Mouse (Mus musculus): ENCODE measurements around the gene Dennd2d. TPM values are rescaled to one million over a fixed set of nuclear protein-coding genes. Genes with fewer than 3 reads are reported as not detected.
A peak's percentile ranks its signal among the peaks of the same experiment; 100 is the strongest.

Dennd2d gene
- 0.09 and 0.34 TPM in 2 replicates for polyA plus RNA-seq (2015; fragmentation: Nextera tagmentation; extraction: Ambion mirVana)

DNA sequence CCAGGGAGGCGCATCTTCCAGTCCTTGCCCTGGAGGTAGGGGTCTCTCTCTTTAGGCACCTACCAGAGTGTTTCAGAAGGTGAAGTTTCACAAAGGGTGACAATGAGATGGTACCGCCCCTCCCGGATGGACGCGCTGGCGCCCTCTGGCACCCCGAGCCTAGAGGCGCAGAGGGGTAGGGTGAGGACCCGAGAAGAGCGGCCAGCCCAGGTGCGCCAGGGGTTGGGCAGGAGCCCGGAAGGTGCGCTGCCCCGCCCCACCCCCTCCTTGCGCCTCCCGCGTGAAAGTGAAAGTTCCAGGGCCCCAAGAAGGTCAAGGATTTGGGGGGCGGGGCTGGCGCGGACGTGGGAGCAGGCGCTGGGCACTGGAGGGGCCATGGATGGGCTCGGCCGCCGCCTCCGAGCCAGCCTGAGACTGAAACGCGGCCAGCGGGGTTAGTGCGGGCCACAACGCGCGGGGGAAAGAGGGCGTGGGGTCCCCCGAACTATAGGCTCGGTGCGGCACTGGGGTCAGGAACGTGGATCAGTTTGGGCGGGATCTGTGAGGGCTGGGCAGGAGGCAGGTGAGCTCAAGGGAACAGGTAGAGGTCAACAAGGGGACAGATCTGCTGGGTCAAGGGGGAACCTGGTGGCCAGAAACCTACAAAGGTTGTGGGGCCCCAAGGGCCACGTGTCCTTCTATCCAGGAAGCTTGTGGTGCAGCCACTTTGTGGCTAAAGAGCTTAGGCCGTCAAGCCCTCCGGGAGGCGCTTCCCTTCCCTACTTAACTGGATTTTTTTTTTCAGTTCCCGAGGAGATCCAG, at the start of gene Dennd2d:
TSS of gene Dennd2d (plus strand) at position 125 of the 801 bp plus-strand sequence.
- WGBS: 2% methylated on average over 44 of the region's 44 CpGs
- Histone ChIP-seq H3K27ac (replicated peaks) (no peak within 1 kb of the TSS), H3K9me3 (no peaks in the 10 kb centered on the region), H3K4me2 (replicated peaks) (peak within 1 kb of the TSS; percentile 97), H3K4me1 (peaks cover 10% of the 10 kb centered on the region), H3K9ac (replicated peaks) (peak within 1 kb of the TSS; percentile 52), H3K27me3 (no peaks in the 10 kb centered on the region), H3K36me3 (no peaks in the 10 kb centered on the region), H3K4me3 (peak within 1 kb of the TSS; percentile 53)
- peak; percentile 68 for ATAC-seq (replicated peaks)

DNA sequence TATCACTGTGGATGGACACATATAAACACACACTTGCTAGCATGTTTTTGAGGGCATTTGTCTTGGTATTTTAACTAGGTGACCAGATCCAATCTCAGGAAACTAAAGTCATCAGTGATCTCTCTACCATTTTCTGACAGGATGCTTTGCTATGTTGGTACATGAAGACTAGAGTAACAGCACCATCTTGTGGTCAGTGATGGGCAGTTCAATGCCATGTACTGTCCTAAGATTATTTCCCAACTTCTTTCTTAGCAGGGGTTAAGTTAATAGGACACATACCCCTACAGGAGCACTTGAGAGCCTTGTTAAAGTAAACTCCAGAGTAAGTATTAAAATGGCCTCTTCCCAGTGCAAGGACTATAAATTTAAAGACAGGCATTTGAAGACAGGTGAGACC, 33.6 kb upstream of the Dennd2d start:
- no peaks in the 10 kb centered on the region for H3K4me1 ChIP-seq
- no peak overlapping the region for H3K4me3 ChIP-seq
- H3K9ac ChIP-seq (replicated peaks): no peak overlapping the region
- no peaks in the 10 kb centered on the region for H3K36me3 ChIP-seq
- no peaks in the 10 kb centered on the region for H3K9me3 ChIP-seq
- no peaks in the 10 kb centered on the region for H3K27me3 ChIP-seq
- ATAC-seq (replicated peaks): peak; percentile 86
- H3K27ac ChIP-seq (replicated peaks): no peak overlapping the region
- H3K4me2 ChIP-seq (replicated peaks): no peak overlapping the region

DNA sequence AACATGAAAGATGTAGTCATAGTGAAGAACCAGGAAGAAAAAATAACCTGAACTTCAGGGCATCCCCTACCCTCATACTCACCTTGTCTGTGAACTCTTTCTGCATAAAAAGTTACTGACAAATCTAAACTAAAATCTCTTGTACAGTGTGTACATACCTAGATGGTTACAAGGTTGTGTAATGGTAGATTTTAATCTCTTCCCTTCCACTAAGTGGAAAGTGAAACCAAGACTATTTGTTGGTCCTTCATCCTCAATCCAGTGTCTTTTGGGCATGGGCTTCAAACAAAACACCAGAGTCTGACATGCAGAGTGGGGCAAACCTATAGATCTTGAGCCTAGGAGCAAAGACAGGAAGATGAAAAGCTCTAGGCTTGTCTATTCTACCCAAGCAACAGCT, 33.2 kb upstream of the Dennd2d start:
- ATAC-seq (replicated peaks): no peak
- Histone ChIP-seq H3K4me3 (no peak overlapping the region), H3K4me2 (replicated peaks) (no peak overlapping the region), H3K36me3 (no peaks in the 10 kb centered on the region), H3K9ac (replicated peaks) (no peak overlapping the region), H3K27ac (replicated peaks) (no peak overlapping the region), H3K9me3 (no peaks in the 10 kb centered on the region), H3K27me3 (no peaks in the 10 kb centered on the region), H3K4me1 (no peaks in the 10 kb centered on the region)

DNA sequence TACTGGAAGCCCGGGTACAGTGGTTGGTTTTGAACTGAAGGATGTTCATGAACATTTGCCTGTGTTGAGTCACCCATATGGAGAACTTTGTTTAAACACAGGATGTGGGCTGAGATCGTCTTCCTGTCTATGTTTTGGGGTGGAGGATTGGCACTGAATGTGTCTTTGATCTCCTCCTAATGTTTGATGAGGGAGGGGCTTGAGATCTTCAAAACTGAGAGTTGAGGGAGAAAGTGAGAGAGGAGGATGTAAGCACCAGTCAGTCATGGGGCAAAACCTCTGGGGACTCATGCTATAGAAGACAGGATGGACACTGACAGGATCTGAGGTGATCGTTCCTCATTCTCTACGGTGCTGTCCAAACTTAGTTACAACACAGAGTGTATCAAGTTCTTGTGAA, 32.6 kb upstream of the Dennd2d start:
- H3K36me3 ChIP-seq: no peaks in the 10 kb centered on the region
- no peaks in the 10 kb centered on the region for H3K4me1 ChIP-seq
- no peak for ATAC-seq (replicated peaks)
- WGBS: 73% methylated on average over 4 of the region's 4 CpGs
- H3K9ac ChIP-seq (replicated peaks): no peak overlapping the region
- no peak overlapping the region for H3K4me3 ChIP-seq
- H3K9me3 ChIP-seq: no peaks in the 10 kb centered on the region
- H3K4me2 ChIP-seq (replicated peaks): no peak overlapping the region
- no peak overlapping the region for H3K27ac ChIP-seq (replicated peaks)
- no peaks in the 10 kb centered on the region for H3K27me3 ChIP-seq

DNA sequence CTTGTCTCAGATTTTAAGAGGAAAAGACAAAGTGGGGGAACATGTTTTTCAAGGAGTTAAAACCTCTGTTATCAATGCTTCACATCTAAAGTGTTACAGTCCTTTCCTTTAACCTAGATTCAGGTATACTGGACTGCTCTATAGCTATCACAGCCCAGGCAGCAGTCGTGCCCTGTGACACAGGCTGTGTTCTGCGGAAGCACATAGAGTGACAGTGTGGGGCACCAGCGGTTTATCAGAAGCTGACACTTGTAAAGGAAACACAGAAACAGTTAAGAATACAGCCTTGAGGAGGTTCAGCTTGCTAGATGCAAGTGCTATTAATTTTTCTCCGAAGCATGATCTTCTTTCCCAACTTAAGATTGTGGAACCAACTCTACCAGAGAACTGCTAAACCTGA, 29.6 kb upstream of the Dennd2d start:
- H3K36me3 ChIP-seq: no peaks in the 10 kb centered on the region
- no peak overlapping the region for H3K4me3 ChIP-seq
- no peak overlapping the region for H3K9ac ChIP-seq (replicated peaks)
- no peaks in the 10 kb centered on the region for H3K9me3 ChIP-seq
- ATAC-seq (replicated peaks): no peak
- H3K4me2 ChIP-seq (replicated peaks): no peak overlapping the region
- H3K27ac ChIP-seq (replicated peaks): no peak overlapping the region
- 79% methylated on average over 4 of the region's 4 CpGs for WGBS
- H3K4me1 ChIP-seq: no peaks in the 10 kb centered on the region
- H3K27me3 ChIP-seq: no peaks in the 10 kb centered on the region

DNA sequence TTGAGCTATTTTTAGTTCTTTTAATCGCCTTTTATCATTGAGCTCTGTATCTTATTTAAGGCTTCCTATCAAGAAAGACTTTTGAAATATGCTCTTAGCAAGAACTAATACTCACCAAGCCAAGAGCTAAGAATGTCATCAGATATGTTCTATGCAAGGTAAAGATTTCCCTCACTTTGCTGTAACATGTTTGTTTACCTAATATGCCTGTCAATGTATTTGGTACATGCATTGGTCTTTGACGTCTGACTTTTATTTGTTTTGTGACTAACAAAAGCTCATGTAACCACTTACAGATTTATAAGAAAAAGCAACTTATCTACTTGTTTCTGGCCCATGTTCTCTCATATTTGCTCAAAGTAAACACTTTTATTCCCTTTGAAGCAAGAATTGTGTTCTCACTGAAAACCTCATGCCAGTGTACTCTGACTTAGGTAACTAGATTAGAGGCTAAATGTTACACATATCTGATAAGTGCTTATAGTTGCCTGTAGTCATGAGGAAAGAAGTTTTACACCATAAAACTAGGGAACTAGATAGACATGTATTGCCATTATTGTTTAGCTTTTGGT, 24.8 kb upstream of the Dennd2d start:
- H3K9me3 ChIP-seq: no peaks in the 10 kb centered on the region
- H3K36me3 ChIP-seq: no peaks in the 10 kb centered on the region
- 93% methylated on average over 2 of the region's 2 CpGs for WGBS
- H3K4me1 ChIP-seq: no peaks in the 10 kb centered on the region
- H3K4me2 ChIP-seq (replicated peaks): no peak overlapping the region
- no peak overlapping the region for H3K27ac ChIP-seq (replicated peaks)
- no peak overlapping the region for H3K4me3 ChIP-seq
- no peak for ATAC-seq (replicated peaks)
- no peak overlapping the region for H3K9ac ChIP-seq (replicated peaks)
- no peaks in the 10 kb centered on the region for H3K27me3 ChIP-seq

DNA sequence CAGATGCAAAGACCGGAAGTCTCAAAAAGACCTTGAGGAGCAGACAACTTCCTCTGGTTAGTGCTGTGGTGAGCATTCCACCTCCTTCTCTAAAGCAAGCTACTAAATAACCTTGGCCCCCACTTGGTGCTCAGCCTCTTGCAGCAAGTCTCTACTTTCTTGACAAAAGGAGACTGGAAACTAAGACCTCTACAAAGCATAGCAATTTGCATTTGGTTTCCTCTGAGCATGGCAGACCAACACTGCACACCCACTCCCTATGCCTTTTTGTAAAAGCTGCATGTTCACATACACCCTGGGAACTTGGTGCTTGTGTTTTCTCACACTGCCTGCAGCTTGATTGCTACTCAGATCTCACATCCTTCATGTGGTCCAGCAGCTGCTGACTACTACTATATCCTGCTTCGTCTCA, 20.1 kb upstream of the Dennd2d start:
- Histone ChIP-seq H3K36me3 (no peaks in the 10 kb centered on the region), H3K27me3 (no peaks in the 10 kb centered on the region), H3K27ac (replicated peaks) (no peak overlapping the region), H3K9ac (replicated peaks) (no peak overlapping the region), H3K4me1 (no peaks in the 10 kb centered on the region), H3K4me3 (no peak overlapping the region), H3K4me2 (replicated peaks) (no peak overlapping the region), H3K9me3 (no peaks in the 10 kb centered on the region)
- WGBS: 95% methylated on average over 2 of the region's 2 CpGs
- ATAC-seq (replicated peaks): no peak

DNA sequence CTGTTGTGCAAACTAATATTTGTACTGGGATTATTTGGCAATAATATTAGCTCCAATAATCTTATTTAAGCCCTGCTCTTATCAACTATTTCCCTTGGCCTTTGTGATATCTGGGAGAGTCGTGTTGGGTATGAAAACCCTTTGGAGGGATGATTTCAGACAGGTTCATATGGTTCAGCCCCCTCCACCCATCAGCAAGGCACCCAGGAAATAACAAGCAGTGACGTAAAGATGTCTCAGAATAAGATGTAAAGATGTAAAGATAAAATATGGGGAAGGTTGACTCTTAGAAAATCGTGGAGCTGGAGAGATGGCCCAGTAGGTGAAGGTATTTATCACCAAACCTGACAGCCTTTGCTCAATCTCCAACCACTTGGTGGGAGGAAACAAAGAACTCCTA, 19.7 kb upstream of the Dennd2d start:
- no peak for ATAC-seq (replicated peaks)
- Histone ChIP-seq H3K9me3 (no peaks in the 10 kb centered on the region), H3K4me3 (no peak overlapping the region), H3K4me1 (no peaks in the 10 kb centered on the region), H3K4me2 (replicated peaks) (no peak overlapping the region), H3K27me3 (no peaks in the 10 kb centered on the region), H3K27ac (replicated peaks) (no peak overlapping the region), H3K9ac (replicated peaks) (no peak overlapping the region), H3K36me3 (no peaks in the 10 kb centered on the region)
- 64% methylated on average over 3 of the region's 3 CpGs for WGBS

DNA sequence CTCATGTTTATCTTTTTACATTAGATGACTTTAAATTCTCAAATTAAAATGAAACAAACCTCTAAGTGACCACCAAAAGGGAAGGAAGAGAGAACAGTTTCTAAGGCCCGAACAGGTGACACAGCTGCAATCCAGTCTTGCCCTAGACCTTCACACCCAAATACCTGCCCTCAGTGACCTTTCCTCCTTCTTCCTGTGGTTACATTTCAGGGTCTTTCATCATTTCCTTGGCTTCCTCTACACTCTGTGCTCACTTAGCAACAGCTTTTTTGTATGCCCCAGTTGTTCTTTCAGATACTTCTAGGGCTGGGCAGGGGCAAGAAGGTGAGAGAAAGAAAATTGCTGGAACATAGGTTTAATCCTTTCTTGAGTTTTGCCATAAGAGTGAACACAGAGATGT, 17.5 kb upstream of the Dennd2d start:
- H3K9me3 ChIP-seq: no peaks in the 10 kb centered on the region
- no peak overlapping the region for H3K4me3 ChIP-seq
- H3K36me3 ChIP-seq: no peaks in the 10 kb centered on the region
- no peak overlapping the region for H3K9ac ChIP-seq (replicated peaks)
- H3K27ac ChIP-seq (replicated peaks): no peak overlapping the region
- 96% methylated on average over 1 of the region's 1 CpGs for WGBS
- no peak overlapping the region for H3K4me2 ChIP-seq (replicated peaks)
- no peaks in the 10 kb centered on the region for H3K4me1 ChIP-seq
- ATAC-seq (replicated peaks): no peak
- H3K27me3 ChIP-seq: no peaks in the 10 kb centered on the region

DNA sequence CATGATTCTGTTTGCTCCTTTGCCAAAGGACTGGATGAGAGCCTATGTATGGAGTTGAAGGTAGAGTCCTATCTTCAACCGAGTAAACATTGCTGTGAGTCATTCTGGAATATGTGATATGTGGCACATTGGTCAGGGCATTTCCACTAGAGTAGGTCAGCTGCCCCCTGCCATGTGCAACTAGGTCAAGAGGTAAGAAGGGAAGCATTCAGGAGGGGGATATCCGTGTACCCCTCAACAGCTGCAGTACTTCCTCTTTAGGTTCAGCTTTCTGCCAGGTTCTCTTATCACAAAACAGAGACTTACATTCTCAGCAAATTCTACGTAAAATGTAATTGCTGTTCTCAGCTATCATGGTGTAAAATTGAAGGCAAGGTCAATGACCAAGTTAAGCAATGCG, 8.0 kb upstream of the Dennd2d start:
- Histone ChIP-seq H3K4me1 (no peaks in the 10 kb centered on the region), H3K9ac (replicated peaks) (no peak overlapping the region), H3K4me2 (replicated peaks) (no peak overlapping the region), H3K9me3 (no peaks in the 10 kb centered on the region), H3K27me3 (no peaks in the 10 kb centered on the region), H3K27ac (replicated peaks) (no peak overlapping the region), H3K4me3 (no peak overlapping the region), H3K36me3 (no peaks in the 10 kb centered on the region)
- WGBS: 92% methylated on average over 4 of the region's 4 CpGs
- no peak for ATAC-seq (replicated peaks)

DNA sequence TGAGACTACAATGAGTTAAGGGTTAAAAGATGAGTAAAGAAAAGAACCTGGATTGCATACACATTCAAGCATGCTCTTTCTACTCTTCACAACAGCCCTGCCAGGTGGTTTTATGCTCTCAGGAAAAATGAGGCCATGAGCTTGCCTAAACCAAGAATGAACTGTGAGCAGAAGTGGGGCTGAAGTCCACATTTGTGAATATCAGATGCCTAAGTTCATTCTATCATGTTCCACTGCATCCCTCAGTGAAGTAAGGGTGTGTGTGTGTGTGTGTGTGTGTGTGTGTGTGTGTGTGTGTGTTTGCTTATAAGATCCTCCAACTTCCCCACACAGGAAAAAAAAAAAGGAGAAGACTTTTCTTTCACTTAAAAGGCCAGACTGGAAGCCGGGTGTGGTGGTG, 5.3 kb upstream of the Dennd2d start:
- Histone ChIP-seq H3K27ac (replicated peaks) (no peak overlapping the region), H3K4me2 (replicated peaks) (no peak overlapping the region)
- WGBS: 77% methylated on average over 1 of the region's 1 CpGs

DNA sequence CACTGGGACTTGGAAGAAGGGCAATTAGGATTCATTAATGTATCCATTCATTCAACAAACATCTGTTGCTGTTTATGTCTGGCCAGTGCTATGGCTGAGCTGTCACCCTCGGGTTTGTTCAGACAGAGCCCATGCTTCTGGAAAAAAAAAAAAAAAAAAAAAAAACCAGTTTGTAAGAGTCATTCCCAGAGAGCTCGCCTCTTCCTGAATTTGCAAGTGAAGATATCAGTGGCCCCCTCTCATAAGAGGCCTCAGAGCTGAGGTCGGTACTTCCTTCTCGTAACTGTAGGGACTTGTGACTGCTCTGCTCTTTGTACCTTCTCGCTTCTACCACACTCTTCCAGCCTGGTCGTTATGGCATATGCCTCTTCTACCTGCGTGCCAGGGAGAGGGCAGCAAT, 1.1 kb downstream of the Dennd2d start:
- WGBS: 77% methylated on average over 7 of the region's 7 CpGs
- H3K27ac ChIP-seq (replicated peaks): no peak overlapping the region
- H3K36me3 ChIP-seq: no peaks in the 10 kb centered on the region
- ATAC-seq (replicated peaks): no peak
- no peaks in the 10 kb centered on the region for H3K9me3 ChIP-seq
- no peak overlapping the region for H3K4me2 ChIP-seq (replicated peaks)
- no peak overlapping the region for H3K4me3 ChIP-seq
- no peaks in the 10 kb centered on the region for H3K27me3 ChIP-seq
- no peak overlapping the region for H3K9ac ChIP-seq (replicated peaks)
- H3K4me1 ChIP-seq: peaks cover 10% of the 10 kb centered on the region

More for the DNA sequence above, 5.3 kb upstream of the Dennd2d start:
- no peak for ATAC-seq (replicated peaks)
- H3K4me1 ChIP-seq: no peaks in the 10 kb centered on the region
- H3K9me3 ChIP-seq: no peaks in the 10 kb centered on the region
- no peak overlapping the region for H3K9ac ChIP-seq (replicated peaks)
- no peaks in the 10 kb centered on the region for H3K27me3 ChIP-seq
- no peak overlapping the region for H3K4me3 ChIP-seq
- H3K36me3 ChIP-seq: no peaks in the 10 kb centered on the region

All from forebrain, embryonic 15.5 days (tissue).